26 mouse cellular contexts compared by ENCODE assay signal in the genomic region with DNA sequence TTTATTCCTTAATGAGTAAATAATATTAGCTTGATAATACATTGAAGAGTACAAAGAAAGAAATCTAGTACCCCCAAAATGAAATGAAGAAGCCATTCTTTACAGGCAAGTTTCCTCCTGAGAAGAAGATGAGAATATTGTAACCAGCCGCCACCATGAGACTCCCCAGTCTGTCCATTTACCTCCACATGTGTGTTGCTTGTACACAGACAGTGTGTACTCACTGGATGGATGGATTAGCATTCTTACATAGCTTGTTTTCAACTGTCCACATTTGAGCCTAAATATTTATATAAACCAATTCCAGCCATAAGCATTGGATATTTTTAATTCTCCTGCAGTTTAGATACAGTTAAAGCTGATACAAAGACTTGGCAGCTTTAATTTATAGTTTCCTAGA.
"Had no signal": no experiment of that assay in that cellular context is flagged by ENCODE, and none has a peak within 500 bp of the region (broad histone marks: within the 10 kb centered on the region; RNA-seq: fewer than 3 reads in every experiment).

No protein-coding gene starts in this region.

- H3K9ac ChIP-seq: heart, embryonic 12.5 days; hindbrain, embryonic 12.5 days; hindbrain, embryonic 14.5 days; kidney, embryonic 15.5 days; limb, embryonic 13.5 days; limb, embryonic 15.5 days had no signal

- H3K4me1 ChIP-seq: hindbrain, embryonic 10.5 days; hindbrain, embryonic 12.5 days; limb, embryonic 13.5 days; limb, embryonic 15.5 days had no signal

- H3K9me3 ChIP-seq: heart, embryonic 10.5 days; heart, embryonic 12.5 days; hindbrain, embryonic 10.5 days; hindbrain, embryonic 12.5 days; kidney, embryonic 15.5 days; limb, embryonic 13.5 days; limb, embryonic 15.5 days had no signal

- H3K36me3 ChIP-seq: heart, embryonic 10.5 days; heart, embryonic 12.5 days; hindbrain, embryonic 10.5 days; hindbrain, embryonic 12.5 days; kidney, embryonic 15.5 days; limb, embryonic 13.5 days; limb, embryonic 15.5 days had no signal

- H3K27ac ChIP-seq: gastrocnemius, adult 2 months; heart, embryonic 10.5 days; hindbrain, embryonic 10.5 days; hindbrain, embryonic 12.5 days; hindbrain, embryonic 14.5 days; kidney, embryonic 15.5 days; kidney, postnatal 0 days; limb, embryonic 13.5 days; limb, embryonic 15.5 days had no signal

- DNase-seq: gastrocnemius, adult 2 months; gastrocnemius, postnatal 10 days; gastrocnemius, postnatal 25 days; heart, adult 18-20 months; heart, postnatal 10 days; heart, postnatal 4 days; kidney, adult 11 months; kidney, adult 2 months; kidney, adult 9 months; kidney, postnatal 14 days; kidney, postnatal 36 days; layer of hippocampus, adult 9-11 months; layer of hippocampus, postnatal 36 days; left cerebral cortex, postnatal 4 days had no signal

- H3K27me3 ChIP-seq: heart, embryonic 12.5 days; hindbrain, embryonic 12.5 days; kidney, embryonic 15.5 days; limb, embryonic 13.5 days; limb, embryonic 15.5 days had no signal

- ATAC-seq: forebrain, embryonic 16.5 days; hindbrain, embryonic 16.5 days; inflammation-experienced regulatory T-cells, adult 6 months had no signal

- H3K4me2 ChIP-seq: heart, embryonic 12.5 days; hindbrain, embryonic 12.5 days; hindbrain, embryonic 14.5 days; kidney, embryonic 15.5 days; limb, embryonic 13.5 days; limb, embryonic 15.5 days had no signal

- H3K4me3 ChIP-seq: gastrocnemius, adult 2 months; heart, embryonic 10.5 days; heart, embryonic 12.5 days; hindbrain, embryonic 10.5 days; hindbrain, embryonic 12.5 days; kidney, embryonic 15.5 days; limb, embryonic 13.5 days; limb, embryonic 15.5 days had no signal
